Mouse (Mus musculus): Measurements from ENCODE around the gene Fryl. TPM values are rescaled to one million over a fixed set of nuclear protein-coding genes. Genes with fewer than 3 reads are reported as not detected.

The Fryl gene
- polyA plus RNA-seq, 2 experiments: 26.1 to 26.7 TPM

GRCm38 (mm10) chr5:73118786-73119185 is 137.6 kb downstream of the Fryl start:
- no peak overlapping the region for H3K27ac ChIP-seq (replicated peaks; ENCODE audit: low read depth, low read length)
- H3K36me3 ChIP-seq (ENCODE audit: control insufficient read depth, insufficient read depth, low read length): peaks cover 29% of the 10 kb centered on the region
- no peaks in the 10 kb centered on the region for H3K27me3 ChIP-seq (ENCODE audit: control insufficient read depth, insufficient read depth, low read length)
- ATAC-seq (ENCODE audit: low FRiP score, low read depth) (no peak), DNase-seq (ENCODE audit: low spot score) (no peak)
- H3K4me2 ChIP-seq (replicated peaks; ENCODE audit: low read depth, low read length, severe bottlenecking): no peak overlapping the region
- 88% methylated on average over 14 of the region's 14 CpGs for WGBS
- no peak overlapping the region for H3K9ac ChIP-seq (ENCODE audit: low read depth, low read length, severe bottlenecking)
- TF ChIP-seq POLR2A (IDR thresholded peaks at IDR 0.05; ENCODE audit: borderline replicate concordance, extremely low read depth, insufficient read depth, insufficient read length): no peak
- no peaks in the 10 kb centered on the region for H3K9me3 ChIP-seq (ENCODE audit: control insufficient read depth, low read length)
- no peaks in the 10 kb centered on the region for H3K4me1 ChIP-seq (ENCODE audit: control insufficient read depth, insufficient read depth, low read length)
- no peak overlapping the region for H3K4me3 ChIP-seq (replicated peaks; ENCODE audit: low read length)

- ATAC-seq (ENCODE audit: low FRiP score, low read depth): no peak
- no peak overlapping the region for H3K4me2 ChIP-seq (replicated peaks; ENCODE audit: low read depth, low read length, severe bottlenecking)
- H3K4me3 ChIP-seq (replicated peaks; ENCODE audit: low read length): no peak overlapping the region
- peaks cover 34% of the 10 kb centered on the region for H3K36me3 ChIP-seq (ENCODE audit: control insufficient read depth, insufficient read depth, low read length)
- H3K27me3 ChIP-seq (ENCODE audit: control insufficient read depth, insufficient read depth, low read length): no peaks in the 10 kb centered on the region
- 95% methylated on average over 4 of the region's 4 CpGs for WGBS
- TF ChIP-seq POLR2A (IDR thresholded peaks at IDR 0.05; ENCODE audit: borderline replicate concordance, extremely low read depth, insufficient read depth, insufficient read length): no peak
- H3K4me1 ChIP-seq (ENCODE audit: control insufficient read depth, insufficient read depth, low read length): no peaks in the 10 kb centered on the region
- no peak for DNase-seq (ENCODE audit: low spot score)
- H3K9me3 ChIP-seq (ENCODE audit: control insufficient read depth, low read length): no peaks in the 10 kb centered on the region
- no peak overlapping the region for H3K27ac ChIP-seq (replicated peaks; ENCODE audit: low read depth, low read length)
- no peak overlapping the region for H3K9ac ChIP-seq (ENCODE audit: low read depth, low read length, severe bottlenecking)
These were observed 141.5 kb downstream of the Fryl start for GRCm38 (mm10) chr5:73114878-73115277.

- WGBS: 92% methylated on average over 13 of the region's 13 CpGs
- H3K4me3 ChIP-seq (replicated peaks; ENCODE audit: low read length): no peak overlapping the region
- DNase-seq (ENCODE audit: low spot score) (no peak), ATAC-seq (ENCODE audit: low FRiP score, low read depth) (no peak)
- no peak for TF ChIP-seq POLR2A (IDR thresholded peaks at IDR 0.05; ENCODE audit: borderline replicate concordance, extremely low read depth, insufficient read depth, insufficient read length)
- H3K4me1 ChIP-seq (ENCODE audit: control insufficient read depth, insufficient read depth, low read length): no peaks in the 10 kb centered on the region
- no peaks in the 10 kb centered on the region for H3K9me3 ChIP-seq (ENCODE audit: control insufficient read depth, low read length)
- H3K27me3 ChIP-seq (ENCODE audit: control insufficient read depth, insufficient read depth, low read length): no peaks in the 10 kb centered on the region
- no peak overlapping the region for H3K27ac ChIP-seq (replicated peaks; ENCODE audit: low read depth, low read length)
- no peak overlapping the region for H3K9ac ChIP-seq (ENCODE audit: low read depth, low read length, severe bottlenecking)
- H3K4me2 ChIP-seq (replicated peaks; ENCODE audit: low read depth, low read length, severe bottlenecking): no peak overlapping the region
- peaks cover 33% of the 10 kb centered on the region for H3K36me3 ChIP-seq (ENCODE audit: control insufficient read depth, insufficient read depth, low read length)
These were observed 144.1 kb downstream of the Fryl start for GRCm38 (mm10) chr5:73112331-73112730.

GRCm38 (mm10) chr5:73103657-73104056 is 152.8 kb downstream of the Fryl start:
- H3K9me3 ChIP-seq (ENCODE audit: control insufficient read depth, low read length): no peaks in the 10 kb centered on the region
- peaks cover 50% of the 10 kb centered on the region for H3K36me3 ChIP-seq (ENCODE audit: control insufficient read depth, insufficient read depth, low read length)
- TF ChIP-seq POLR2A (IDR thresholded peaks at IDR 0.05; ENCODE audit: borderline replicate concordance, extremely low read depth, insufficient read depth, insufficient read length): no peak
- no peak overlapping the region for H3K4me2 ChIP-seq (replicated peaks; ENCODE audit: low read depth, low read length, severe bottlenecking)
- 86% methylated on average over 7 of the region's 7 CpGs for whole genome bisulfite sequencing
- no peak overlapping the region for H3K4me3 ChIP-seq (replicated peaks; ENCODE audit: low read length)
- H3K9ac ChIP-seq (ENCODE audit: low read depth, low read length, severe bottlenecking): no peak overlapping the region
- H3K4me1 ChIP-seq (ENCODE audit: control insufficient read depth, insufficient read depth, low read length): no peaks in the 10 kb centered on the region
- ATAC-seq (ENCODE audit: low FRiP score, low read depth): no peak
- no peak overlapping the region for H3K27ac ChIP-seq (replicated peaks; ENCODE audit: low read depth, low read length)
- no peaks in the 10 kb centered on the region for H3K27me3 ChIP-seq (ENCODE audit: control insufficient read depth, insufficient read depth, low read length)
- DNase-seq (ENCODE audit: low spot score): no peak

GRCm38 (mm10) chr5:73102342-73102989 is 154.0 kb downstream of the Fryl start:
- H3K27ac ChIP-seq (replicated peaks; ENCODE audit: low read depth, low read length): no peak overlapping the region
- no peak for TF ChIP-seq POLR2A (IDR thresholded peaks at IDR 0.05; ENCODE audit: borderline replicate concordance, extremely low read depth, insufficient read depth, insufficient read length)
- DNase-seq (ENCODE audit: low spot score): no peak
- peak; percentile 53 for ATAC-seq (ENCODE audit: low FRiP score, low read depth)
- 64% methylated on average over 10 of the region's 10 CpGs for WGBS
- H3K4me1 ChIP-seq (ENCODE audit: control insufficient read depth, insufficient read depth, low read length): no peaks in the 10 kb centered on the region
- H3K9ac ChIP-seq (ENCODE audit: low read depth, low read length, severe bottlenecking): no peak overlapping the region
- H3K9me3 ChIP-seq (ENCODE audit: control insufficient read depth, low read length): no peaks in the 10 kb centered on the region
- H3K4me3 ChIP-seq (replicated peaks; ENCODE audit: low read length): no peak overlapping the region
- H3K27me3 ChIP-seq (ENCODE audit: control insufficient read depth, insufficient read depth, low read length): no peaks in the 10 kb centered on the region
- H3K4me2 ChIP-seq (replicated peaks; ENCODE audit: low read depth, low read length, severe bottlenecking): no peak overlapping the region
- H3K36me3 ChIP-seq (ENCODE audit: control insufficient read depth, insufficient read depth, low read length): peaks cover 48% of the 10 kb centered on the region

Measured in limb, embryonic 14.5 days (tissue).